Mouse (Mus musculus) ES-Bruce4 (cell line): ENCODE measurements around the gene Gfy. TPM values are rescaled to one million over a fixed set of nuclear protein-coding genes. Genes with fewer than 3 reads are reported as not detected.

ENCODE experiments used
- H3K27ac ChIP-seq: 2 replicates; pipeline ENCODE4 v1.5.1; 2012; ENCODE audit warnings: low read length, inconsistent platforms; ENCODE audit not compliant: insufficient read depth
- H3K27me3 ChIP-seq: 2 replicates; pipeline ENCODE4 v1.6.1; 2012; ENCODE audit warnings: mild to moderate bottlenecking, low read length, inconsistent platforms; ENCODE audit not compliant: control insufficient read depth, poor library complexity, insufficient read depth, severe bottlenecking
- H3K36me3 ChIP-seq: 2 replicates; pipeline ENCODE4 v1.6.1; 2012; ENCODE audit warnings: inconsistent platforms, mild to moderate bottlenecking, low read length, moderate library complexity; ENCODE audit not compliant: control insufficient read depth, poor library complexity, insufficient read depth, severe bottlenecking
- H3K4me1 ChIP-seq: one replicate; pipeline ENCODE4 v1.8.1; 2011; ENCODE audit warnings: low read length; ENCODE audit not compliant: control insufficient read depth, insufficient read depth
- H3K4me3 ChIP-seq: 2 replicates; pipeline ENCODE4 v1.5.1; 2011; ENCODE audit warnings: low read depth, mild to moderate bottlenecking, low read length
- H3K9ac ChIP-seq: 2 replicates; pipeline ENCODE4 v1.6.1; 2012; ENCODE audit warnings: low read depth, mild to moderate bottlenecking, inconsistent platforms; ENCODE audit not compliant: poor library complexity, severe bottlenecking
- H3K9me3 ChIP-seq: replicated peaks from 2 replicates; pipeline ENCODE4 v1.6.1; 2012; ENCODE audit warnings: mild to moderate bottlenecking, low read length, inconsistent platforms; ENCODE audit not compliant: control insufficient read depth, poor library complexity, insufficient read depth, severe bottlenecking
- CTCF ChIP-seq: IDR thresholded peaks from one replicate; pipeline ENCODE4 v1.8.1; 2011; ENCODE audit warnings: low read depth, low read length
- EP300 ChIP-seq: IDR thresholded peaks from 2 replicates; pipeline ENCODE4 v1.6.1; 2011; ENCODE audit warnings: low read depth, low read length; ENCODE audit not compliant: insufficient read depth
- POLR2A ChIP-seq: IDR thresholded peaks from one replicate; pipeline ENCODE4 v1.8.1; 2011; ENCODE audit warnings: low read length; ENCODE audit not compliant: insufficient read depth
- polyA plus RNA-seq: library from polyadenylated mRNA; stranded (reverse); fragments of >200 nt; gene quantifications from 2 replicates; pipeline ENCODE4 v1.2.4, GENCODE M21; 2011; ENCODE audit warnings: low read depth; ENCODE audit not compliant: missing spikeins, insufficient read depth, insufficient read length

Gfy gene
- polyA plus RNA-seq, 1 experiment: 1.2 TPM

DNA sequence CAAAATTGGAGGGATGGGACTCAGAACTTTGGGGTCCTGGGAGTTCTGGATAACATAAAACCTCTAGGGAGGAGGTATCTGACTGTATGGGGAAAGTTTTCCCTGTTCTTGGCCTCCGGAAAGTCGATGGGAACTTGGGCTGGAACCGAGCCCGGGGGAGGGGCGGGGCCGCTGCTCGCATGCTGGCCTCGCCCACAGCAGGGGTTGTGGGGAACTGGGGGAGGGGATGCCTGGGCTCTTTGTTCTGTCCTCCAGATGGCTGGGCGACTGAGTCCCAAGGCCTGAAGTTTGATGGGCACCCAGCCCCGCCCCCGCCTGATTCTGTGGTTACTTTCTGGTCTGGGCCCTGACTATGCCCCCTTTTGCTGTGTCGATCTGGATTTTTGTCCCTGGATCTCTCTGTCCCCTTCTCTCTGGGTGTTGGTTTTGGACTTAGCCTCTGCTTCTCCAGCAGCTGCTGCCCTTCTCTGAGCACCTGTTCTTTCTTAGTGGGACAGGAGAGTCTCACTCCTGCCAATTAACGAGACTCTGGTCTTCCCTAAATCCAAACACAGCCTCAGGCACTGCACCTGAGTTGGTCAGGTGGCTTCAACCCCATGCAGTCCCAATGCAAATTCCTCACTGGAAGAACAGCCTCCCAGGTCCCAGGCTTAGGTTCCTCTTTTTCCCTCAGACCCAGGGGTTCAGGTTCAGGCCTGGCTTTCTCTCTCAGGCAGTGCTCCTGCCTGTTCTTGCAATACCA, 37.2 kb upstream of the Gfy start:
- peak overlapping the region; percentile 65 for H3K4me3 ChIP-seq

DNA sequence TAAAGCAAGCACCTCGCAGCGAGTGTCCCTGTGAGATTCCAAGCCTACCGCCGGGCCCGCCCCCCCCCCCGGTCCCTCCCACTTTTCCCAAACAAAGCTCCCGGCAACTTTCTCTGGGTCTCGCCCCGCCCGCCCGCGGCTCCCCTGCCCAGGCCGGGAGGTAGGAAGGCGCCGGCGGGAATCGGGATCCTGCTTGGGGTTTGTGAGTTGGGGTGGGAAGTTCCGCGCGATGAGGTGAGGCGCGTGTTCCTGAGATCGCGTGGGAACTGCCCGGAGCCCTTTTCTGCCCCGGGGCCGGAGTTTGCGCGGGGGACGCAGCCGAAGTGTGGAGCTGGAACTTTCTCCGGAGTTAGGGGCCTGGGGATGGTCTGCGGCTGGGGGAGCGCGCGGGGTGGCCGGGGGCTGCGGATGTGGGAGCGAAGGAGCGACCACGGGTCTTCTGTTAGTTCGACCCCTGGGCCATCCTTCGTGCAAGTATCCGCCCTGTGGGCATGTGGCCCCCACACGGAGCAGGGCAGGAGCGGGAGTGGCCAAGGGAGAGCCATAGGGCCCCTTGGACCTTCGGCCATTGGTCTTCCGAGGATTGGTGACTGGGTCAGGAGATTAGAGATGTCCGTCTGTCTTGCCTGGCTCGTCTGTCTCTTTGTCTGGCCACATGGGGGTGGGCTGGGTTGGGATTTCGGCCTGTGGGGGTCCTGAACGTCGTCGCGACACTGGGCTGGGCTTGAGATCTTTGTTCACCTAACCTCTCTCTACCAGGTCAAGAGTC, 36.5 kb upstream of the Gfy start, which contains the start of gene Tead2:
Gene Tead2 (plus strand): TSS at position 81 of the 769 bp plus-strand sequence.
- H3K4me1 ChIP-seq: peaks cover 6% of the 10 kb centered on the region
- H3K9ac ChIP-seq: peak within 1 kb of the TSS; percentile 89
- peak within 1 kb of the TSS; percentile 39 for H3K27ac ChIP-seq
- H3K27me3 ChIP-seq: no peaks in the 10 kb centered on the region
- peaks cover 12% of the 10 kb centered on the region for H3K36me3 ChIP-seq
- no peaks in the 10 kb centered on the region for H3K9me3 ChIP-seq
- no peak for TF ChIP-seq POLR2A
- no peak for TF ChIP-seq EP300
- TF ChIP-seq CTCF: no peak
- peak within 1 kb of the TSS; percentile 65 for H3K4me3 ChIP-seq

More for the DNA sequence above, 37.2 kb upstream of the Gfy start:
- Histone ChIP-seq H3K9ac (peak overlapping the region; percentile 89), H3K4me1 (peaks cover 4% of the 10 kb centered on the region), H3K9me3 (no peaks in the 10 kb centered on the region), H3K27ac (peak overlapping the region; percentile 39), H3K27me3 (no peaks in the 10 kb centered on the region), H3K36me3 (peaks cover 12% of the 10 kb centered on the region)
- no peak for TF ChIP-seq CTCF
- no peak for TF ChIP-seq POLR2A
- peak; percentile 68 for TF ChIP-seq EP300

DNA sequence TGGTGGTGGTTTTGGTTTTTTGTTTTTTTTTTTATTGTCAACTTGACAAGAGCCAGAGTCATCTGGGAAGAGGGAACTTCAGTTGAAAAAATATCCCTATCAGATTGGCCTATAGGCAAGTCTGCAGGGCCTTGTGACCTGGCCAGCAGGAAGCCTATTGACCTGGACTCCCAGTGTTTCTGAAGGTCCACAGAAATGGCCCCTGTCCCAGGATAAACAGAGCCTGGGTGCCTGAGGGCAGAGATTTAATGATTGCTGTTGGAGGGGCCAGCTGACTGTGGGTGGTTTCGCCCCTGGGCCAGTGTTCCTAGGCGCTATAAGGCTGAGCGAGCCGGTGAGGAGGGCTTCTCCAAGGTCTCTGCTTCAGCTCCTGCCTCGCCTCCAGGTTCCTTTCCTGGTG, 34.3 kb upstream of the Gfy start:
- no peak for TF ChIP-seq POLR2A
- 0 out of 2 replicates have a peak, but pooled peaks have one; percentile 18 for TF ChIP-seq EP300
- H3K9me3 ChIP-seq: no peaks in the 10 kb centered on the region
- H3K4me3 ChIP-seq: no peak overlapping the region
- H3K4me1 ChIP-seq: peaks cover 1% of the 10 kb centered on the region
- H3K27ac ChIP-seq: no peak overlapping the region
- no peak overlapping the region for H3K9ac ChIP-seq
- H3K27me3 ChIP-seq: no peaks in the 10 kb centered on the region
- peaks cover 9% of the 10 kb centered on the region for H3K36me3 ChIP-seq

DNA sequence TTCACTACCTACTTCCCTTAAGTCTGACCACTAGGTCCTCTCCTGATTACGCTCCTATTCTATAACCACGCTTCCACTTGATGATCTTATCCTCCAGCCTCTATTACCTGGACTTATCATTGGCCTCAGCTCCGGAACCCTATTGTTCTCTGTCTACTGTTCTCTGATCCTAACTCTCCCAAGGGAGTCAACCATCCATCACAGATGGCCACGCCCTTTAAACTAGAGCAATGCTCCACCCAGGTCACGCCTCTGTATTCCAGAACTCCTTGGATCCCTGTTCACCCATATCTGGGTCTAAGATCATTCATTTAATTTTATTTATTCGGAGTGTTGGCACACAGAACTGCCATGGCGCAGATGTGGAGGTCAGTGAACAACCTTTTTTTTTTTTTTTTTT, 33.0 kb upstream of the Gfy start:
- Histone ChIP-seq H3K9me3 (no peaks in the 10 kb centered on the region), H3K9ac (no peak overlapping the region), H3K36me3 (no peaks in the 10 kb centered on the region), H3K27me3 (no peaks in the 10 kb centered on the region), H3K4me3 (peak overlapping the region; percentile 24), H3K27ac (no peak overlapping the region), H3K4me1 (peaks cover 1% of the 10 kb centered on the region)
- TF ChIP-seq POLR2A (no peak), CTCF (no peak), EP300 (no peak)

DNA sequence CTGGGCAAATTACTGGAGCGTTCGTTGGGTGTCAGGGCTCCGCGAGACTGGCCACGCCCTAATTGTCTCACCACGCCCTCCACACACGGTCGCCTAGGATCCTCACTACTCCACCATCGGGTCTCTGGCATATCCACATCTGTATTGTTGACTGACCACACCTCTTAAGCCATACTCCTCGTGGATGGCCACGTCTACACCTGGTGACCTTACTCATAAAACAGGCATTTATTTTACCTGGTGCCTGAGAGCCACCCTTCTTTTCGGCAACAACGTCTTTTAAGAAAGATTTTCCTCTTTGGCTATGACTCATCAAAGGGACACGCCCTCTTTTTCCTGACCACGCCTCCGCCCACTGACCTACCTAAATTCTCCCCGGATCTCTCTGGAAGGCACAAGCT, 32.5 kb upstream of the Gfy start, which contains the start of gene Dkkl1:
Gene Dkkl1 (minus strand): TSS at position 297 of the 401 bp plus-strand sequence.
- Histone ChIP-seq H3K4me3 (peak within 1 kb of the TSS; percentile 24), H3K36me3 (no peaks in the 10 kb centered on the region), H3K9ac (no peak within 1 kb of the TSS), H3K4me1 (peaks cover 1% of the 10 kb centered on the region), H3K9me3 (no peaks in the 10 kb centered on the region), H3K27ac (no peak within 1 kb of the TSS), H3K27me3 (no peaks in the 10 kb centered on the region)
- TF ChIP-seq POLR2A (no peak), CTCF (no peak)

DNA sequence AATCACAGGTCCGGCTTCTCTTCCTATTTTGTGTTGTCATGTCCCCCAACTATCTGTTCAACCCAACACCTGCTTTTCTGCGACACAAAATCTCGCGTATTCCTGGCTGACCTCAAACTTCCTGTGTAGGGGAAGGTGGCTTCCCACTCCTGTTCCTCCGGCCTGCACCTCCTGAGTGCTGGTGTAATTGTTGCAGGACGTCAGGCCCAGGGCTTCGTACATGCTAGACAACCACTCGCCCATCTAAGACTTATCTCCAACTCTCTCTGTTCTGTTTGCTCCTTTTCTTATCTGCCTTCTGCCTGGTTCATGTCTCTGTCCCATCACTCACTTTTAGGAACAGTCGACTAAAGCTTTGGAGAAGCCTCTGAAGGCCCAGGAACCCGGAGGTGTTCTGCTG, 31.7 kb upstream of the Gfy start:
- no peaks in the 10 kb centered on the region for H3K27me3 ChIP-seq
- H3K9me3 ChIP-seq: no peaks in the 10 kb centered on the region
- H3K36me3 ChIP-seq: no peaks in the 10 kb centered on the region
- 0 out of 2 replicates have a peak overlapping the region, but pooled peaks have one; percentile 24 for H3K4me3 ChIP-seq
- TF ChIP-seq EP300 (no peak), CTCF (no peak), POLR2A (no peak)
- H3K9ac ChIP-seq: no peak overlapping the region
- peaks cover 1% of the 10 kb centered on the region for H3K4me1 ChIP-seq
- H3K27ac ChIP-seq: no peak overlapping the region
